Mouse (Mus musculus): ENCODE measurements around the gene Cenpb.

Cenpb gene

GRCm38 (mm10) chr2:131196606-131197316, 16.9 kb upstream of the Cenpb start:
- no peak for DNase-seq (ENCODE audit: low read depth, low spot score)

- no peak for DNase-seq (ENCODE audit: low read depth, low spot score)
Observed at GRCm38 (mm10) chr2:131191005-131191390, 11.1 kb upstream of the Cenpb start.

GRCm38 (mm10) chr2:131190344-131191004, 10.6 kb upstream of the Cenpb start:
- no peak for DNase-seq (ENCODE audit: low read depth, low spot score)

GRCm38 (mm10) chr2:131189521-131190309, 9.8 kb upstream of the Cenpb start:
- DNase-seq (ENCODE audit: low read depth, low spot score), result no peak

GRCm38 (mm10) chr2:131188311-131188710, 8.4 kb upstream of the Cenpb start:
- DNase-seq (ENCODE audit: low read depth, low spot score), result no peak

- no peak for DNase-seq (ENCODE audit: low read depth, low spot score)
Observed at GRCm38 (mm10) chr2:131187602-131187922, 7.7 kb upstream of the Cenpb start.

GRCm38 (mm10) chr2:131186771-131187601, 7.1 kb upstream of the Cenpb start, which contains the start of the genes Cdc25b and Spef1:
Cdc25b (plus strand) TSS chr2:131186949.
Spef1 (minus strand) TSS chr2:131187282.
- no peak for DNase-seq (ENCODE audit: low read depth, low spot score)

- DNase-seq (ENCODE audit: low read depth, low spot score), result no peak
Observed at GRCm38 (mm10) chr2:131186343-131186742, 6.5 kb upstream of the Cenpb start.

GRCm38 (mm10) chr2:131179246-131179886, 501 bp downstream of the Cenpb start:
- DNase-seq (ENCODE audit: low read depth, low spot score), result no peak

- no peak for DNase-seq (ENCODE audit: low read depth, low spot score)
Observed at GRCm38 (mm10) chr2:131178828-131179245, 1.0 kb downstream of the Cenpb start.

- DNase-seq (ENCODE audit: low read depth, low spot score), result no peak
Observed at GRCm38 (mm10) chr2:131177932-131178331, 1.9 kb downstream of the Cenpb start.

- no peak for DNase-seq (ENCODE audit: low read depth, low spot score)
Observed at GRCm38 (mm10) chr2:131176491-131176890, 3.4 kb downstream of the Cenpb start.

- DNase-seq (ENCODE audit: low read depth, low spot score), result no peak
Observed at GRCm38 (mm10) chr2:131175945-131176309, 3.9 kb downstream of the Cenpb start.

GRCm38 (mm10) chr2:131175286-131175944, 4.5 kb downstream of the Cenpb start:
- DNase-seq (ENCODE audit: low read depth, low spot score), result no peak

- DNase-seq (ENCODE audit: low read depth, low spot score), result peak; percentile 82
Observed at GRCm38 (mm10) chr2:131174700-131175099, 5.2 kb downstream of the Cenpb start.

- DNase-seq (ENCODE audit: low read depth, low spot score), result no peak
Observed at GRCm38 (mm10) chr2:131172322-131172721, 7.5 kb downstream of the Cenpb start.

- DNase-seq (ENCODE audit: low read depth, low spot score), result no peak
Observed at GRCm38 (mm10) chr2:131171401-131172104, 8.3 kb downstream of the Cenpb start.

- no peak for DNase-seq (ENCODE audit: low read depth, low spot score)
Observed at GRCm38 (mm10) chr2:131170936-131171335, 8.9 kb downstream of the Cenpb start.

GRCm38 (mm10) chr2:131168914-131169313, 11.0 kb downstream of the Cenpb start:
- DNase-seq (ENCODE audit: low read depth, low spot score), result no peak

- no peak for DNase-seq (ENCODE audit: low read depth, low spot score)
Observed at GRCm38 (mm10) chr2:131167984-131168383, 11.9 kb downstream of the Cenpb start.
